18 mouse cellular contexts compared by ENCODE assay signal in the genomic region with DNA sequence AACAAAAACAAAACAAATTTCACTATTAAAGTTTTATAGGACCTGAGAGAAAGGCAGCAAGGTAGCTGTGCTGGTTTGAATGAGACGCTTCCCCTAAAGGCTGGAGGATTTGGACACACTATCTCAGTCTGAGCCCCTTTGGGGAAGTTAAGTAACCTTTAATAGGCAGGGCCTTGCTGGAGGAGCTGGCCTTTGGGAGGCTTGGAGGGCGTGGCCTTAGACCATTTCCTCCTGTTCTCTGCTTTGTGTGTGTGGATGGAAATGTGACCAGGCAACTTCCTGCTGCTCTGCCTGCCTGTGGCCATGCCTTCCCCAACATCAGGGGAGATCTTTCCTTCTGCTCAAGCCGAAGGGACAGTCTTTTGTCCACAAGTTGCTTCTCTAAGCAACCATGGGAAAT. TPM values are rescaled to one million over a fixed set of nuclear protein-coding genes. Genes with fewer than 3 reads are reported as not detected.
DNase-seq lines count a peak whose midpoint lies in the region; ATAC-seq lines count a peak whose summit lies in the region.
"Had no signal": no experiment of that assay in that cellular context is flagged by ENCODE, and none has a peak within 500 bp of the region (broad histone marks: within the 10 kb centered on the region; RNA-seq: fewer than 3 reads in every experiment).

No protein-coding gene starts in this region.

- H3K27ac ChIP-seq in midbrain, embryonic 16.5 days (ENCODE audit: low read length) = no peak overlapping the region
- H3K27ac ChIP-seq: embryonic facial prominence, embryonic 15.5 days; forebrain, embryonic 12.5 days; hindbrain, postnatal 0 days; macrophage; midbrain, embryonic 13.5 days had no signal

- WGBS in midbrain, embryonic 16.5 days = 84% methylated on average over 3 of the region's 3 CpGs

- no peaks in the 10 kb centered on the region for H3K27me3 ChIP-seq in midbrain, embryonic 16.5 days (ENCODE audit: control insufficient read depth, insufficient read depth, low read depth, low read length)
- H3K27me3 ChIP-seq: embryonic facial prominence, embryonic 15.5 days; forebrain, embryonic 12.5 days; heart, embryonic 12.5 days; midbrain, embryonic 13.5 days had no signal

- peak; percentile 75 for DNase-seq in 416B (ENCODE audit: low read depth)
- peak; percentile 58 for DNase-seq in A20 (ENCODE audit: low read depth, low spot score)
- DNase-seq in ZHBTc4 (ENCODE audit: low read depth, low spot score) = peak; percentile 68
- peak; percentile 50 for DNase-seq in lung, postnatal 25 days (ENCODE audit: low spot score)
- DNase-seq in thymus, postnatal 36 days = no peak
- DNase-seq in left cerebral cortex, postnatal 4 days = no peak
- DNase-seq in yolk sac, embryonic 10.5 days (ENCODE audit: low spot score) = no peak
- DNase-seq: cerebellum, postnatal 10 days; embryo, embryonic 11 days; gastrocnemius, postnatal 36 days; kidney, adult 8-10 months had no signal

- H3K4me3 ChIP-seq in midbrain, embryonic 16.5 days (ENCODE audit: low read depth, low read length) = no peak overlapping the region
- H3K4me3 ChIP-seq: embryonic facial prominence, embryonic 15.5 days; forebrain, embryonic 12.5 days; heart, embryonic 12.5 days; midbrain, embryonic 13.5 days had no signal

- no peaks in the 10 kb centered on the region for H3K9me3 ChIP-seq in midbrain, embryonic 16.5 days (replicated peaks; ENCODE audit: control insufficient read depth, low read length, poor library complexity, severe bottlenecking)
- H3K9me3 ChIP-seq: embryonic facial prominence, embryonic 15.5 days; forebrain, embryonic 12.5 days; midbrain, embryonic 13.5 days had no signal

- intact Hi-C loops in left cerebral cortex, postnatal 4 days (cut with DNase I) = no loop called here

- no peaks in the 10 kb centered on the region for H3K4me1 ChIP-seq in midbrain, embryonic 16.5 days (ENCODE audit: control insufficient read depth, insufficient read depth, low read length)
- H3K4me1 ChIP-seq: embryonic facial prominence, embryonic 15.5 days; forebrain, embryonic 12.5 days; heart, embryonic 12.5 days; midbrain, embryonic 13.5 days had no signal

- no peak for ATAC-seq in midbrain, embryonic 16.5 days
- ATAC-seq: hindbrain, postnatal 0 days; midbrain, embryonic 13.5 days had no signal

- H3K9ac ChIP-seq in midbrain, embryonic 16.5 days (ENCODE audit: low read depth, low read length) = no peak overlapping the region
- H3K9ac ChIP-seq: embryonic facial prominence, embryonic 15.5 days; forebrain, embryonic 12.5 days; heart, embryonic 12.5 days; midbrain, embryonic 13.5 days had no signal

- no peaks in the 10 kb centered on the region for H3K36me3 ChIP-seq in midbrain, embryonic 16.5 days (ENCODE audit: control insufficient read depth, insufficient read depth, low read length)
- H3K36me3 ChIP-seq: embryonic facial prominence, embryonic 15.5 days; forebrain, embryonic 12.5 days; heart, embryonic 12.5 days; midbrain, embryonic 13.5 days had no signal

- no peak overlapping the region for H3K4me2 ChIP-seq in midbrain, embryonic 16.5 days (ENCODE audit: low read length)
- H3K4me2 ChIP-seq: embryonic facial prominence, embryonic 15.5 days; forebrain, embryonic 12.5 days; heart, embryonic 12.5 days; midbrain, embryonic 13.5 days had no signal

RNA-seq across cellular contexts. Expression of a gene that starts 14.0 kb away (rescaled TPM):
- total RNA-seq in left cerebral cortex, postnatal 4 days (2021) = 1 to 10 TPM; 5.2 to 7.6 TPM
- polyA plus RNA-seq in midbrain, embryonic 16.5 days (2015; fragmentation: Nextera tagmentation; extraction: Ambion mirVana) = 11.2 and 12.3 TPM in 2 replicates

Comparison
In these comparisons a context has a peak if more than half of its experiments do, and no peak if none do; other contexts are left out.
1. DNase-seq: peak in 416B (single experiment), A20 (single experiment), ZHBTc4 (single experiment) and lung, postnatal 25 days (single experiment); none in thymus, postnatal 36 days (0 of 2), left cerebral cortex, postnatal 4 days (single experiment) and yolk sac, embryonic 10.5 days (single experiment).